Mouse (Mus musculus) erythroid progenitor cell, adult 5-6 weeks (primary cell): ENCODE measurements around the gene Sidt2. TPM values are rescaled to one million over a fixed set of nuclear protein-coding genes. Genes with fewer than 3 reads are reported as not detected.

Source experiments
- ATAC-seq: replicated peaks from 2 replicates; pipeline ENCODE4 v1.8.0; 2016; ENCODE audit warnings: moderate number of reproducible peaks, mild to moderate bottlenecking, moderate TSS enrichment, inconsistent platforms; ENCODE audit not compliant: poor library complexity, low FRiP score, severe bottlenecking
- total RNA-seq, 2 experiments: library from RNA; stranded (forward) in 1 of 2; stranded (reverse) in 1 of 2; fragments of 150-400 nt in 1 of 2; fragments of 186-747, 209-891 nt in 1 of 2; gene quantifications; 2 replicates each; pipeline versions ENCODE4 v1.2.3 to v1.2.4; 2015 to 2017; ENCODE audit warnings: low replicate concordance in 2 of 2

The Sidt2 gene
- total RNA-seq, 2 experiments from 2014 or later: 16.3 to 22.2 TPM

DNA sequence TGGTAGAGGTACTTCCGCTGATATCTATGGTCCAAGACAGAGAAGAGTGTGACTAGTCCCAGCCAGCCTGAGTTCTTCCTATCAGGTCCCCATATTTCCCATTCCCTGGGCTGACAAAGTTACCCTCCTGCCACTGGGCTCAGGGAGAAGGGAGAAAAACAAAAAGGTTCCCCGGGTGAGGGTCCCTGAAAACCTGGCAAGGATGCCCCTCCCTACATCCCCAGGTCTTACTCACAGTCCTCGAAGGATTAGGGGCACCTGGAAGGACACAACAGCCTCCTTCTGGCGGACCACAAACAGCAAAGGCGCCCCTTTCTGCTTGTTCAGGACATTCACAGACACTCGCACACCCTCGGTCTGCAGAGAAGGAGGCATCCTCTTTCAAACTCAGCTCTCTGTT, 2.2 kb downstream of the Sidt2 start:
- no peak for ATAC-seq

DNA sequence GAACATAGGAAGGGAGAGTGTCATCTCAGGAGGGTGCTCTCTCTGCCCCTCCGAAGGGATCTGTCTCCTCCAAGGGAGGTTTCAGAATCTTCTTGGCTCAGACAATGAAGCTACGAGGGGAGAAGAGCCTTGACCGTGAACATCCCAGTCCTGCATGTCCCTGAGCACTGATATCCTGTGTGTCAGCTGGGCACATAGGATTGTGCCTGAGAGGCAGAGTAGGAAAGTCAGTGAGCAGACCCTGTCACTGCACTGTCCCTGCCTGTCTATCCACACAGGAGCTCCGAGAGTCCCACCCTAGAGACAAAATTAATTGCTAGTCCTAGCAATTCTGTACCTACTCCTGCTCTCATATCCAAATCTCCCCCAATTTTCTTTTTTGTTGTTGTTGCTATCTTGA, 3.0 kb downstream of the Sidt2 start:
- ATAC-seq: no peak

DNA sequence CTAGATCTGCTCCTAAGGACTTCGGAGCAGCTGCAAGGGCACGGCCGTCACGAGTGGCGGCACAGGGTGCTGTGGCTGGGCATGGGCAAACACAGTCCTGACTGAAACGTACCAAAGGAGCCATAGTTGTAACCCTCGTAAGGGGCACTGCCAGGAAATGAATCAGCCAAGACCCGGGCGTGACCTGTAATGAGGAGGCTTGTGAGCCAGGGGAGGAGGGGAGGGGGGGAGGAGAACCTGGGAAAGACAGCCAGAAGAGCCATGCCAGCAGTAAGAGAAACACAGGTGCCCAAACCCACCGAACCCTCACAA, 8.2 kb downstream of the Sidt2 start:
- ATAC-seq: no peak

DNA sequence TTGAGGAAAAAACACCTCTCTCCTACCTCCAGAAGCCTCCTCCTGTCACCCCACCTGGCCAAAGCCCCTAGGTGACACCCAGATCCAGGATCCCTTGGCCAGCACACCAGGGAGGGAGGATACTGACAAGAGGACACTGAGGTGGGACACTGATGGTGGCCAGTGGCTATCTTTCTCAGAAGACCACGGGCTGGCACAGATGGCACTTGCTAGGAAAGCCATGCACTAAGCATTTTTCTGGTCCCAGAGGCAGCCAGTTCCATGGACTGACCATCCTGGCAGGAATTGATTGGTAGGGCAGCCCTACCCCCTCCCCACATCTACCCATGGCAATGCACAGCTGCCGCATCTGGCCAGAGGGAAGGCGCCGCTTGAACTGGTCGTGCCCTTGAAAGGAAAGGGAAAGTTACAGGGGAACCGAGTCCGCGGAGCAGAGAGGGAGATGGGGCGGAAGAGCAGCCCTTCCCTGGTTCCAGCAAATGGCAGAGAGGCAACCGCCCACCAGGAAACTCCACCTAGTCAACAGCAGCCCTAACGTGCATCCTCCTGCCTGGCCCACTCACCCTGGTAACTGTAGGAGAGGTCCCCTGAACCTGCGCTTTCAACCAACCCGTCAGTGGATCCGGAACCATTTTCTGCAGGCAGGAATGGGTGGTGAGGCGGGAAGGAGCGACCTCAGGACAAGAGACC, 8.7 kb downstream of the Sidt2 start:
- no peak for ATAC-seq

DNA sequence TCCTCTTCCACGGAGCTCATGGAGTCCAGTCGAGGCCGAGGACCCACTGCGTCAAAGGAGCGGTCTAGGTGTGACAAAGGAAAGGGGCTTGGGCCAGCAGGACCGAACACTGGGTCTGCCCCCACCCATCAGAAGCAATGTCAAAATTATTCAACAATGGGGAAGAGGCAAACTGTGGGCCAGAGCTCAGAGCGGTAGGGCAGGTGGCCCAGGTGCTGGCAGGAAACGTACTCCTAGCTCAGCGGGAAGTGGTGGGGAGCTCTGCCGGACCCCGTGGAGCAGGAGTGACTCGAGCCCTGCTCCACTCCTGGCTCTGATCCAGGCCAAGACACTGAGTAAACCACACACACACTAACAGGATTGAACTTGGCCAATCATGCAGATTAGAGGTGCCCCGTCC, 9.3 kb downstream of the Sidt2 start:
- ATAC-seq: no peak

DNA sequence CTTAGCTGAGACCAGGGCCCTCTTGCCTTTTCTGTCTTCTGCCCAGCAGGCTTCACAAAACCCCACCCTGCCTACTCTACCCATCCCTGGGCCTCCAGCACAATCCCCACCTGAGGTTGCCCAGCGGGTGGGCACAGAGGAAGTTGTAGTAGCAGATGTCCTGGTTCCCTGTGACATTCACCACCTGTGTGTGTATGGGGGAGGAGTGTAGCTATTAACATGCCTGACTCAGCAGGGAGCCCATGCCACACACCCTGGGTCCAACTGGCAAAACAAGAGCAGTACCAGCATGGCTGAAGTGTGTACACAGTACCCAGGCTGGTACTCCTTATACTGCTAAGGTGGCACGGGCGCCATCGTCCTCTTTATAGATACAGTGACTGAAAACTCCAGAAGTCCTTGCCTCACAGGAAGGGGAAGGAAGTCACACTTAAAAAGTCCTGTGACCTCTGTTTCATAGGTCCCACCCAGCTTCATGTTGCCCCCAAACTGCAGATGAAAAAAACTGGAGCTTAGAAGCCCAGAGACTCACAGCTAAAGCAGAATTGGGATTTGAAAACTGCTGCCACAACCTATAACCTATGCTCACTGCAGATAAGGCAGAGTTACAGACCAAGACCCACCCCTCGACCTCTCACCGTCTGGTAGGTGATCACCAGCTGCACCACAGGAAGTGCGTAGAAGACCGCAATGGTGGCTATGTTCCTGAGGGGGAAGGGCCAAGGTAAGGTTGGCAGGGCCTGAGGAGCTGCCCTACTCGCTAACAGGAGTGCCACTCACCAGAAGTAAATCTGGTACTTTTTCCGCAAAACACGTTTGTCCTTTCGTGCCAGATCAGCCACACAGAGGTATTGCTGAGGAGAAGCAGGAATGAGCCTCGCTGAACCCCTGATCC, 10.3 kb downstream of the Sidt2 start:
- ATAC-seq: no peak

DNA sequence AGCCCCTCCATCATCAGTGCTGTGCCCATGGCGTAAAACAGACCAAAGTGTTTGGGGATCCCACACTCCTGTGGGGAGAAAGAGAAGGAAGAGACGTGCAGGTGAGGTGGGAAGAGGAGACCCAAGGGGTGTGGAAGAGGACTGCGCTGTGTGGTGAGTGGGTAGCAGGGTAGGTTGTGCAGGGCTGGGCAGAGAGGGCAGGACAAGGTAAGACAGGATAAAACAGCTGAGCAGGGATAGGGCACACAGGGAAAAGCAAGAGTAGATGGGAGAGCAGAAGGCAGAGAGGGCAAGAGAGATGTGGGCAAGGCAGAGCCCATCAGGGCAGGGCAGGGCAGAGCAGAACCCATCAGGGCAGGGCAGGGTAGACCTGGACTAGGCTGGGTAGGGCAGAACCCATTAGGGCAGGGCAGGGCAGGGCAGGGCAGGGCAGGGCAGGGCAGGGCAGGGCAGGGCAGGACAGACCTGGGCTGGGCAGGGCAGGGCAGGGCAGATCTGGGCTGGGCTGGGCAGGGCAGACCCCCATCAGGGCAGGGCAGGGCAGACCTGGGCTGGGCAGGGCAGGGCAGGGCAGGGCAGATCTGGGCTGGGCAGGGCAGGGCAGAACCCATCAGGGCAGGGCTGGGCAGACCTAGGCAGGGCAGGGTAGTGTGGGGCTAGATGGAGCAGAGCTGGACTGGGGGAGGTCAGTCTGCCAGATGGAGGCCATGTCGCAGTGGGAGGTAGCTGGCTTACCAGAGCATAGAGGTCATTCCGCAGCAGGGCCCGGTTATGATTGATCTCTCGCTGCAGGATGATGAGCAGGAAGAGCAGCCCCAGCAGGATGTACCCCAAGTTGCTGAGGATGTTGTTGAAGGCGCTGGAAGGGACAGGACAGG, 11.2 kb downstream of the Sidt2 start:
- ATAC-seq: no peak

DNA sequence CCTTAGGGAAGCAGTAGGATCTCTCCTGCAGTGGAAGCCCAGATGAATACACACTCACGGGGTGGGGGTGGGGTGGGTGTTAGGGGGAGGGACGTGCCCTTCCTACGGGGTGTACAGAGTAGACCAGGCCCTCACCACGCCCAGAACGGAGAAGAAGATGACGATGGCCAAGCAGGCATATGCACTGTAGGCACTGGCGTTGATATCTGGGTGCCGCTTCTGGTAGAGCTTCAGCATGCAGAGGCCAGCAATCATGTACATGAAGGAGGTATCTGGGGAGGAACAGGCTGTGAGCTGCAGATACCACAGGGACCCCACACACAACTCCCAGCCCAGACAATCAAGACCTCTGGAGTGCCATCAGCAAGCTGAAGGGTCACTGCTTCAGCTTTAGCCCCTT, 12.1 kb downstream of the Sidt2 start:
- ATAC-seq: no peak

DNA sequence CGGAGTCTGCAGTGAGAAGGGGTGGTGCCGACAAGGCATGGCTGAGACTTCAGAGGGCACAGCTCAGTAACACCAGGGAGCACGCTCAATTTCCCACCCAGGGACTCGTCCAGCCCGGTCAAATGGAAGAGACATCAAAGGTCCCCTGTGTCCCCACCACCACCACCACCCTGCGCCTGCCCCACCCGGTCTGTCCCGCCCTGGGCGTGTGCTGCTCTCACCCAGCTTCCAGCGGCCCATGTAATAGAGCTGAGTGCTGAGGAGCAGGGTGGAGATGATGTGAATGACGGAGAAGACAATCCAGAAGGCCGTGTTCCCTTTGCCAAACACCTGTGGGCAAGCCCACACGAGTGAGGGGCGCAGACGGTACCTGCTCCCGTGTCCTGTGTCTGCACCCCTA, 12.6 kb downstream of the Sidt2 start:
- ATAC-seq: no peak

DNA sequence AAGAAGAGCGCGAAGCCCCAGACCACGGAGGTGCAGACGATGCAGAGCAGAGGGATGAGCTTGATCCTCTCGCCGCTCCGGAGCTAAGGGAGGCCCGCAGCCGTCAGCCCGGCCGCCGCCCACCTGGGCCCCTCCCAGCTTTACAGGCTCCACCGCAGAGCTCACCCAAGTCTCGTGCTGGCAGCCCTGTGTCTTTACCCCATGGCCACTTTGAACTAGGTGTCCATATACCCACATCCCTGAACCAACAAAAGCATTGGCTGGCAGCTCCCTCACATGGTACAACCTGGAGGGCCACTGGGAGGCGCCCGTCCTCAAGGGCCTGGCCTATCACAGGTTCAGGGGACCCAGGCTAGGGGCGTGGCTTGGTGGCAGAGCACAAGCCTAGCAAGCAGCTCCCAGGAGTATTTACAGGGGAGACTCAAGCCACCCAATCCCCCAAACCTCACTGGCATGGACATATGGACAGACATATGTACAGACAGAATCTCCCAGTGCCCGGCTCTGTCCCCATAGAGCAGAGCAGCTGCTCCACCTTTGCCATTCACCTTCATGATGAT, 13.6 kb downstream of the Sidt2 start:
- ATAC-seq: 0 out of 2 replicates have a peak, but pooled peaks have one; percentile 36

DNA sequence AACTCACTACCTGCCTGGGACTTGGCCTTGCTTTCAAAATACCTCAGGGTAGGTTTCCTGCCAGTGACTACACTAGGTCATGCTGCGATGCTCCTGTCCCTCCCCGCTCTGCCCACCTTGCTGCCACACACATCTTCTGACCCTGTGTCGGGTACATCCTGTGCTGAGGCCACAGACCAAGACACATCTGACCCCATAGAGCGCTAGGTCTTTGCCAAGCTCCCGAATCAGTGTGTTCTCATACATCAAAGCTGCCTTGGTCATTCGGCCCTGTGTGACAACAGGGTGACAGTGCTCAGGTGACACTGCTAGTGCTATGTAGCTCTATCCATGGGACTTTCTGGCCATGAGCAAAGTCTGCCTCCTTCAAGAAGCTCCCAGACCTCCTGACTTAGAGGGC, 15.3 kb downstream of the Sidt2 start:
- ATAC-seq: no peak

DNA sequence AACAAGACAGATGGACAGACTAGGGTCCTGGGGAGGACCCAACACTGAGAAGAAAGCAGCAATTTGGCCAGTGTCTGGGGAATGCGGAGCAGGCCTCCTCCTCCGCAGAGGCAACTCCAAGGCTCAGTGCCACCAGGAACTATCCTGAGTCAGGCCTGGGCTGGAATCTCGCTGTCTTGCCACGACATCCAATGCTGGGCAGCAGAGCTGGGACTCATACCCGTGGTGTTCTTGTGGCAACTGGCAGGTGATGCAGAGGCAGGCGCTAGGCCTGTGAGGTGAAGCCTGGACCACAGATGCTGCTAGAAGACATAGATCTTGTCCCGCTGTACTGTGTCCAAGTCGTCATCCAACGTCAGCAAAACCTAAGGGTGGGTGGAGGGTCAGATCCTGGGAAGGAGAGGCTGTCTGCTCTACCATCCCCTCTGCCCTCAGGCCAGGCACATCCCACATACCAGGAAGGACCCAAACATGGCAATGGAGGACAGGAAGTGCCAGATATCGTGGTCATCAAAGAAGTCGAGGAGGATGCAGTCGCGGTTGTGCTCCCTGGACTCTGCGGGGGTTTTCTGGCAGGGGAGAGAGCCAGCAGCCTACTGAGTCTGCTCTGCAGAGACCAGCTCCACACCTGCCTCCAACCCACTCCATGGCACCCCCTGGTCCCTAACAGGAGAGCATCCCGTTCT, 16.0 kb downstream of the Sidt2 start:
- ATAC-seq: no peak

DNA sequence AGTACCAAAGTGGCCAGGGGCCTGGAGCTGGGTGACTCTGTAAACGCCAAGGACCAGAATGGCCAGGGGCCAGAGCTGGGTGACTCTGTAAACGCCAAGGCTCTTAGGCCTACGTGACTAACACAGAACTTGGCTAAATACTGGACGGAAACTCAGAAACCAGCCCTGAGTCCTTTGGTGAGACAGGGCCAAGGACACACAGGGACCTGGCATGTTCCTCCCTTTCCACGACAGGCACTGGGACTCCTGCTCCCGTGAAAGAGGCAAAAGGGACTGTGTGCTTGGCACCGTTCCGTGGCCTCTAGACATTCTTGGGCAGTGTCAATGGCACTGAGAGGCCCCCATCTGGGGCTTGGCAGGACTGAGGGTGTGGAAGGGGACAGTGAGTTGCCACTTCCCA, 17.0 kb downstream of the Sidt2 start:
- ATAC-seq: no peak

DNA sequence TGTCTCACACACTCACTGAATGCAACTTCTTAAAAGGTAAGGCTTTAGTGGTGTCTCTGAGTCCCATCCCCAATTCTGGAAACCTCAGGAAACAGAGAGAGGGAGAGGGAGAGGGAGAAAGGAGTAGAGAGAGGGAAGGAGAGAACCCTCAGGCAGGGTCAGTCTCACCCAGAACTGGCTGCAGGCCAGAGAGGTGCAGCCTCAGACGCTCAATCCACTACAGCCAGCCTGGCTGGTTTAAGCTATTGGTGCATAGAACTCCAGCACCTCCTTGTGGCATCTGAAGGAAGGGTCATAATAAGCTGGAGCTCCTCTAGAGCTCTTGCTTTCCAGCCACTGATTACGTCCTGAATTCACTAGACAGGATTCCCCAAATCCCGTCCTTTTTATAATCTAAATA, 18.2 kb downstream of the Sidt2 start:
- ATAC-seq: no peak

DNA sequence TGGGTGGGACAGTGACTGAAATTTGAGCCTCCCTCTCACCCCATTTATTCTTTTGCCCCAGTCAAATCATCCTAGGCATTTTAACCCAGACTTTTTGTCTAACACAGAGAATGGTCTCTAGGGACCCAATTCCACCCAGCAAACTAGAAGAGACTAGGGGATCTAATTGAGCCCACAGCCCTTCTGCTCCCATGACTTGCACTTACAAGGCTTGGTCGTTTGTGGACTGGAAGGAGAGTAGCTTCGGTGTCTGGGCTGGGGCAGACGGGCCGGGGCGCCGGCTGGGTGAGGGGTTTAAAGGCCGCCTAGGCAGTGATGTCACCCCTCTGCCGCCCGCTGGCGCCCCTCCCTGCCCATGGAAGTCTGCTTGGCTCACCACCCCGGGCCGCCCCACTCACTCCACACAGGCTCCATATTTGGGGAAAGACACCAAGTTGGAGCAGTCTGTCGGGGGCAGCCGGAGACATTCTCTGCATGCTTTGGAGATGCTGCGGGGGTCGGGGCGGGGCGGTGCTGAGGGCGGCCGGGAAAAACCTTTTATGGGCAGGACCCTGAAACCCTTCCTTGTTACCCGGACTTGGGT, 19.3 kb downstream of the Sidt2 start, which contains the start of gene Tagln:
TSS of gene Tagln (minus strand) at position 431 of the 583 bp plus-strand sequence.
- no peak for ATAC-seq

DNA sequence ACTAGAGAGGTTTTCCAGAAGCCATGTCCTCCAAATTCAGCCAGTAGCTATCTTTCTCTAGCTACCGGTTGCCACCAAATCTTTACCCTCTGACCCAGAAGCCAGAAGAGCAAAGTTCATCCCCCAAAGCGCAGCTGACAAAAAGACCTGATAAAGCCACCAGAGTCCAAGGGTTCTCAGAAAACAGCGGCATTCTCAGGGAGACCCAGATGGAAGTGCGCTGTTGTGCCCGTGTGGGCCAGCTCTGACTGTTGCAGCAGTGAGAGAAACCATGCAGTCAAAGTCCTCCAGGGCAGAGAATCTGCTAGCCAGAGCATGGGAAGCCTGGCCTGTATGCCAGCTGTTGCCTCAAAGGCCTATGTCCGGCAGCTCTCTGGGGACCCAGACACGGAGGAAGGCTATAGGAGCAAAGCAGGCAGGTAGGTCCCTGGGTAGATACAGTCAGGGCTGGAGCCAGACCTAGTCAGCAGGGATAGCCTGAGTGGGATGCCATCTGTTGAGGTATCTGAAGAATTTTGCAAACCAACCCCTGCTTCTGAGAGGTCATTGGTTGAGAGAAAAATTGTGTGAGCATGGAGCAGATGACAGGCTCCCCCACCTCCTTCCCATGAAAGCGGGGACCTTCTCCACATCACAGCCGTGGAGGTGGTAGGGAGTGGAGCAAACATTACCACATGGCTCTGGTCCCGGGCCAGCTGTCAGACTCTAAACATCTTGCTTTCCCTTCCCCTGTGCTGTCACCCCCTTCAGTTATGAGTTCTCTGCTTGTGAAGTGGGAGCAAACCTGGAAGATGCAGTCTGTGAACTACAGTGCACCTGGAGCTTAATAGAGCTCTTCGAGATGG, 22.3 kb downstream of the Sidt2 start:
- no peak for ATAC-seq

DNA sequence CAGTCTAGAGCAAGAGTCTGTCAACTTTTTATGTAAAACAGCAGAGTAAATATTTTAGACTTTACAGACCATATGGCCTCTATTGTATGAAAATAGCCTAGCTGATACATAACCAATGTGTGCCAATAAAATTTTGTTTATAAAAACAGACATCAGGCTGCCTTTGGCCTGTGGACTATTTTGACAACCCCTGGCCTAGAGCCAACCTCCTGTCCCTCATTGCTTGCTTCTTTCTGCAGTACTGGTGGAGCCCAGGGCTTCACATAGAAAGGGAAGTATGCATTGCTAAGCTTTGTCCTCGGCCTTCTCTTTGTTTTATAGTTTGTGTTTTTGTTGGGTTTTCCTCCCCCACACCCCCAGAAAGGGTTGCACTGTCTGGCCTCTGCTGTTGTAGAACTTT, 23.1 kb downstream of the Sidt2 start:
- ATAC-seq: no peak

DNA sequence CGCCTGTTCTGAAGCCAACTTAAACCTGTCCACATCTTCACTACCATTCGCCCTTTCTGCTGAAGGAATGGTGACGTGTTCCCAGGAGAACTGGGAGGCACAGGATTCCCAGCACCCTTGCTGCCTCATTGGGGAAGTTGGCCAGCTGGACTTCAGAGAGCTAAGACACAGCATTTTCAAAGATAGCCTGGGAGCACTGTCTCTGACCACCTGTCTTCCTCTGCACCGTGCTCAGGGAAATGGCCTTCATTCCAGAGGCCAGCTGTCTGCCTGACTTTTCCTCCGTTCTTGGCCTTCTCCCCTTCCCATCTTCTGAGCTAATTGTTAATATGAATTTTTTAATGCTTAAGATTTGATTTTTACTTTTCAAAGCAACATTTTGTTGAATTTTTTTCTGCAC, 25.8 kb downstream of the Sidt2 start:
- no peak for ATAC-seq
